Mouse (Mus musculus) heart, adult 2 months (tissue): ENCODE results near the gene Suclg1.

Experiments
- CTCF ChIP-seq: fragments of 200-600 bp; IDR thresholded peaks from 2 replicates; pipeline ENCODE4 v1.8.1; 2022; ENCODE audit warnings: antibody characterized with exemption, mild to moderate bottlenecking, moderate library complexity
- EP300 ChIP-seq: fragments of 200-500 bp; IDR thresholded peaks from 2 replicates; pipeline ENCODE4 v1.6.1; 2011; ENCODE audit warnings: low read depth, low read length, control low read depth; ENCODE audit not compliant: insufficient read depth
- POLR2A ChIP-seq: fragments of 200-500 bp; IDR thresholded peaks from 2 replicates; pipeline ENCODE4 v1.6.1; 2011; ENCODE audit warnings: mild to moderate bottlenecking, low read depth, low read length, control low read depth; ENCODE audit not compliant: insufficient read depth

DNA sequence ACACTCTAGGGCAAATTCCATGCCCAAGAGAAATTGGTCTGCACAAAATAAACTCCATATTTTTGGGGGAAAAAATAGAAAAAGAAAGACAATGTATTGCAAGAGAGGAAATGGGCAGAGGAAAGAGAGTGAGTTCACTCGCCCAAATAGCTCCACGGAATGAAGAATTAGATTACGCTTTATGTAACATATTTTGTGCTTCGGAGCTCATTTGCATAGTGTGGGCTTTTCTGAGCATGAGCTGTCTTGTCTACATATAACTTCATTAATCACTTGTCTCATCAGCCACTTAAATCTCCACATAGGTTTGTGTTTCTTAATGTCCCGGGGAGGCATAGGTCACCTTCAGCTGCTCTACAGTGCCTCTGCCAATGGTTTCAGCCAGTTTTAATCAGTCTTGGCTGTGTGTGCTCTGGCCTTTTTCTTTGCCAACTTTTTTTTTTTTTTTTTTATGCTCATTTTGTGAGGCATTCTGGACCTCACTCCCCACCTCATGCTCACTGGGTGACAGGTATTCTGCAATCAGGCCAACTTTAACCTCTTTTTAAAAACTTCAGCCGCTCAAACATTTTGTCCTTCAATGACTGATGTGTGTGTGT lies 13.8 kb upstream of the Suclg1 start:
- TF ChIP-seq POLR2A, result no peak
- TF ChIP-seq CTCF, result no peak
- TF ChIP-seq EP300, result no peak
